In the genomic region with DNA sequence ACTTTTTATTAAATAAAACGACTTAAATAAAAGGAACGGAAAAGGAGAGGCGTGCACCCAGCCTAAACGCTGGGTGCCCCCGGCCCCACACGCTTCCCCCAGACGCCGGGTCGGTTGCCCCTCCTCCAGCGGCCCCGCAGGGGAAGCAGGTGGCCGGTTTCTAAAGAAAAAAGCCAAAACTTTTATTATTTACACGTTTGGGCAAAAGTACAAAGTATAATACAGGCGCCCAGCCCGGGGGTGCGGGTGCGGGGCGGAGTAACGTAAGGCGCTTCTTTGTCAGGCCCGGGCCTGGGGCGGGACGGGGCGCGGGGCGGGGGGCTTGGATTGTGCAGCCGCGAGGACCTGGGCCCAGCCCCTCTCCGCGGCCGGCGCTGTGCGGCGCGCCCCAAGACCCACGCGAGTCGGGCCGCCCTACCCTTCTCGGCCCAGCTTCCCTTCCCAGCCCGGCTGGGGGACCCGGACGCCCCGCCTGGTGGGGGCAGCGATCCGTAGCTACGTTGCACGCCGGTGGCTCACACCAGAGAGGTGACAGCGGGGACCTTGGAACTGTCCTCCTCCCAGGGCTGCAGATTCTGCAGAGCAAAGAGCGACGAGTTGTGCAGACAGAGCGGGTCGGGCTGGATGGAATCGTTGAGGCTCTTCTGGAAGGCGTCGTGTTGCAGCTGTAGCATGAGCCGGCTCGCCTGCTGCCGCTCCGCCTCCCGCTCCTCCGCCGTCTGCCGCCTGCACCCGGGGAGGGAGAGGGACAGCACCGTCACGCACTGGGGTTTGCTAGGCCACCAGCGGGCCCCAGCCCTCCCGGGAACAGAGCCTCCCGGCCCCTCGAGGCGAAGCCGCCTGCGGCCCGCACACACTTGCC, we compare ENCODE assay signal across 7 mouse cellular contexts. TPM values are rescaled to one million over a fixed set of nuclear protein-coding genes. Genes with fewer than 3 reads are reported as not detected.
DNase-seq lines count a peak whose midpoint lies in the region; ATAC-seq lines count a peak whose summit lies in the region.

No protein-coding gene starts in this region.

- peak; percentile 41 for ATAC-seq in common myeloid progenitor, adult 5-6 weeks (replicated peaks; ENCODE audit: low read depth, poor library complexity, severe bottlenecking)
- peak; percentile 47; the same call in 1 of the 2 replicates for ATAC-seq in stomach, embryonic 16.5 days (ENCODE audit: insufficient read depth, low FRiP score)

- peak overlapping the region; percentile 79 for H3K27ac ChIP-seq in hindbrain, embryonic 10.5 days
- H3K27ac ChIP-seq in stomach, embryonic 16.5 days (ENCODE audit: low read length) = no peak overlapping the region

- WGBS in hindbrain, embryonic 10.5 days = under 1% methylated on average over 76 of the region's 76 CpGs
- 1% methylated on average over 75 of the region's 76 CpGs for WGBS in stomach, embryonic 16.5 days

- H3K9me3 ChIP-seq in hindbrain, embryonic 10.5 days = peaks cover 8% of the 10 kb centered on the region
- peaks cover 9% of the 10 kb centered on the region; the same call in 1 of the 2 replicates for H3K9me3 ChIP-seq in stomach, embryonic 16.5 days (replicated peaks; ENCODE audit: control insufficient read depth, low read length)

- peak overlapping the region; percentile 46 for H3K4me2 ChIP-seq in stomach, embryonic 16.5 days (ENCODE audit: low read depth, low read length)

- peak overlapping the region; percentile 53 for H3K4me3 ChIP-seq in hindbrain, embryonic 10.5 days
- peak overlapping the region; percentile 27 for H3K4me3 ChIP-seq in stomach, embryonic 16.5 days (replicated peaks; ENCODE audit: low read length)

- peaks cover 100% of the 10 kb centered on the region for H3K27me3 ChIP-seq in hindbrain, embryonic 10.5 days (ENCODE audit: insufficient read depth, poor library complexity, severe bottlenecking)
- peaks cover 96% of the 10 kb centered on the region for H3K27me3 ChIP-seq in stomach, embryonic 16.5 days (ENCODE audit: control insufficient read depth, insufficient read depth, low read length)

- H3K4me1 ChIP-seq in hindbrain, embryonic 10.5 days (replicated peaks) = peaks cover 73% of the 10 kb centered on the region
- peaks cover 25% of the 10 kb centered on the region for H3K4me1 ChIP-seq in stomach, embryonic 16.5 days (ENCODE audit: control insufficient read depth, insufficient read depth, low read length)

- DNase-seq in right cerebral cortex, postnatal 4 days = peak; percentile 27
- DNase-seq in right cerebral cortex, adult 2 months (ENCODE audit: low spot score in 2 of 2) = no peak
- DNase-seq in hindbrain, embryonic 10.5 days (ENCODE audit: low spot score) = peak; percentile 74
- peak; percentile 29 for DNase-seq in liver
- no peak for DNase-seq in layer of hippocampus, postnatal 36 days

- no peak overlapping the region for H3K9ac ChIP-seq in stomach, embryonic 16.5 days (ENCODE audit: low read length)

- no peaks in the 10 kb centered on the region for H3K36me3 ChIP-seq in hindbrain, embryonic 10.5 days
- H3K36me3 ChIP-seq in stomach, embryonic 16.5 days (ENCODE audit: control insufficient read depth, insufficient read depth, low read length) = no peaks in the 10 kb centered on the region

RNA-seq across cellular contexts. Expression of a gene that starts 2.4 kb away (rescaled TPM):
- total RNA-seq in common myeloid progenitor, adult 5-6 weeks (2017) = not detected in 2 replicates
- 11.9 and 17.9 TPM in 2 replicates for polyA plus RNA-seq in hindbrain, embryonic 10.5 days (2016; fragmentation: Nextera tagmentation; extraction: Ambion mirVana)
- polyA plus RNA-seq in stomach, embryonic 16.5 days (2015; fragmentation: Nextera tagmentation; extraction: Ambion mirVana) = not detected in 2 replicates
- total RNA-seq in layer of hippocampus, postnatal 36 days (2021) = not detected

RNA-seq across cellular contexts. Expression of a gene that starts 38.0 kb away (rescaled TPM):
- total RNA-seq in common myeloid progenitor, adult 5-6 weeks (2017) = 3,750 and 4,452 TPM in 2 replicates
- polyA plus RNA-seq in hindbrain, embryonic 10.5 days (2016; fragmentation: Nextera tagmentation; extraction: Ambion mirVana) = 691 and 1,253 TPM in 2 replicates
- polyA plus RNA-seq in stomach, embryonic 16.5 days (2015; fragmentation: Nextera tagmentation; extraction: Ambion mirVana) = 616 and 704 TPM in 2 replicates
- 100 to 1,000 TPM; 178 to 185 TPM for total RNA-seq in layer of hippocampus, postnatal 36 days (2021)

RNA-seq across cellular contexts. Expression of a gene that starts 53.8 kb away (rescaled TPM):
- not detected in 2 replicates for total RNA-seq in common myeloid progenitor, adult 5-6 weeks (2017)
- 5.9 and 7.7 TPM in 2 replicates for polyA plus RNA-seq in hindbrain, embryonic 10.5 days (2016; fragmentation: Nextera tagmentation; extraction: Ambion mirVana)
- 1.8 and 2.0 TPM in 2 replicates for polyA plus RNA-seq in stomach, embryonic 16.5 days (2015; fragmentation: Nextera tagmentation; extraction: Ambion mirVana)
- 1 to 10 TPM; 2.4 to 2.9 TPM for total RNA-seq in layer of hippocampus, postnatal 36 days (2021)

Comparison
In these comparisons a context has a peak if more than half of its experiments do, and no peak if none do; other contexts are left out.
1. DNase-seq: peak in right cerebral cortex, postnatal 4 days (single experiment), hindbrain, embryonic 10.5 days (single experiment) and liver (single experiment); none in right cerebral cortex, adult 2 months (0 of 2) and layer of hippocampus, postnatal 36 days (0 of 2).
2. RNA of a gene that starts 38.0 kb away (total RNA-seq): 3,750 to 4,452 TPM in common myeloid progenitor, adult 5-6 weeks; 178 to 185 TPM in layer of hippocampus, postnatal 36 days; every median in the first group is over 10 times any median in the second.